Mouse (Mus musculus) CH12.LX (cell line): ENCODE measurements around the gene Recql5.

Experiments
- CTCF ChIP-seq, 2 experiments: IDR thresholded peaks in 1 of 2; conservative IDR thresholded peaks in 1 of 2; 2 replicates each; pipeline ENCODE4 v1.5.1; 2011 to 2012; ENCODE audit warnings: low read depth in 2 of 2, low read length in 2 of 2, improper control_type of control experiment in 1 of 2, inconsistent platforms in 1 of 2, mild to moderate bottlenecking in 1 of 2, moderate library complexity in 1 of 2
- EP300 ChIP-seq: IDR thresholded peaks from 2 replicates; pipeline ENCODE4 v1.6.1; 2011; ENCODE audit warnings: low read length, improper control_type of control experiment
- JUN ChIP-seq: IDR thresholded peaks from 2 replicates; pipeline ENCODE4 v1.6.1; 2011; ENCODE audit warnings: low read depth, mild to moderate bottlenecking, low read length, improper control_type of control experiment, moderate library complexity; ENCODE audit not compliant: insufficient read depth
- JUND ChIP-seq: conservative IDR thresholded peaks from 2 replicates; pipeline ENCODE4 v1.6.1; 2011; ENCODE audit warnings: low read depth, low read length, improper control_type of control experiment
- MAFK ChIP-seq: IDR thresholded peaks from 2 replicates; pipeline ENCODE4 v1.6.1; 2011; ENCODE audit warnings: low read length, improper control_type of control experiment; ENCODE audit not compliant: insufficient replicate concordance
- MAX ChIP-seq: IDR thresholded peaks from 2 replicates; pipeline ENCODE4 v1.6.1; 2011; ENCODE audit warnings: low read length, improper control_type of control experiment
- MAZ ChIP-seq: IDR thresholded peaks from 2 replicates; pipeline ENCODE4 v1.6.1; 2012; ENCODE audit warnings: low read depth, mild to moderate bottlenecking, inconsistent platforms, low read length, improper control_type of control experiment, moderate library complexity
- MYC ChIP-seq: IDR thresholded peaks from 2 replicates; pipeline ENCODE4 v1.6.1; 2011; ENCODE audit warnings: low read depth, mild to moderate bottlenecking, improper control_type of control experiment, low read length
- NELFE ChIP-seq: IDR thresholded peaks from 2 replicates; pipeline ENCODE4 v1.6.1; 2011; ENCODE audit warnings: low read depth, low read length, improper control_type of control experiment
- NRF1 ChIP-seq: IDR thresholded peaks from 2 replicates; pipeline ENCODE4 v1.6.1; 2014; ENCODE audit warnings: low read depth, mild to moderate bottlenecking, inconsistent platforms, low read length, improper control_type of control experiment, moderate library complexity
- POLR2A ChIP-seq: IDR thresholded peaks from 2 replicates; pipeline ENCODE4 v1.6.1; 2011; ENCODE audit warnings: low read depth, mild to moderate bottlenecking, improper control_type of control experiment, low read length
- SMC3 ChIP-seq: IDR thresholded peaks from 2 replicates; pipeline ENCODE4 v1.6.1; 2011; ENCODE audit warnings: low read depth, low read length, improper control_type of control experiment
- USF2 ChIP-seq: conservative IDR thresholded peaks from 2 replicates; pipeline ENCODE4 v1.6.1; 2011; ENCODE audit warnings: low read depth, low read length, improper control_type of control experiment
- ZKSCAN1 ChIP-seq: IDR thresholded peaks from 2 replicates; pipeline ENCODE4 v1.6.1; 2012; ENCODE audit warnings: low read depth, inconsistent platforms, low read length, improper control_type of control experiment, borderline replicate concordance

DNA sequence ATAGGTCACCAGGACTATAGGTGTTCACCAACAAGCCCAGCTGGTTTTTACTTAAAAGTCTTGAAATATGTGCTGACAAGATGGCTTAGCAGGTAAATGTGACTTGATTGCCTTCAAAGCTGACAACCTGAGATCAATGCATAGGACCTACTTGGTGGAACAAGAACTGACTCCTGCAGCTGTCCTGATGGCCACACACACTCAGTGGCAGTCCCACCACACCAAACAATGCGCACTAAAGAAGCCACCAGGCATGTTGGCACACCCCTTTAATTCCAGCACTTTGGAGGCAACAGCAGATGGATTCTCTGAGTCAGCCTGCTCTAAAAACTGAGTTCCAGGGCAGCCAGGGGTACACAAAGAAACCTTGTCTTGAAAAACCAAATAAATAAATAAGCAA lies 11.3 kb downstream of the Recql5 start:
- TF ChIP-seq MAFK (no peak), NELFE (no peak), JUN (no peak), CTCF (conservative IDR thresholded peaks at IDR 0.05 in 1 of 2, IDR thresholded peaks at IDR 0.05 in 1 of 2; ENCODE audit: low read depth in 2 of 2, low read length in 2 of 2) (no peak), EP300 (no peak), MAX (no peak), MYC (no peak), NRF1 (no peak), ZKSCAN1 (no peak), USF2 (no peak), JUND (no peak), MAZ (no peak), SMC3 (no peak), POLR2A (no peak)
